Mouse (Mus musculus) heart, embryonic 12.5 days (tissue): Measurements from ENCODE around the gene Greb1. TPM values are rescaled to one million over a fixed set of nuclear protein-coding genes. Genes with fewer than 3 reads are reported as not detected.

Experiments used
- ATAC-seq: fragments of 200-750 bp; cut with Nextera tagmentation; 2 replicates; pipeline ENCODE4 v1.8.0; 2017; ENCODE audit warnings: moderate TSS enrichment, moderate library complexity; ENCODE audit not compliant: insufficient number of reproducible peaks, low FRiP score
- H3K27ac ChIP-seq: fragments of 300-500 bp; sonication (generic); 2 replicates; pipeline ENCODE4 v1.5.1; 2016; ENCODE audit warnings: mild to moderate bottlenecking, moderate library complexity; ENCODE audit not compliant: poor library complexity, severe bottlenecking
- H3K27me3 ChIP-seq: fragments of 300-500 bp; sonication (generic); replicated peaks from 2 replicates; pipeline ENCODE4 v1.6.1; 2016; ENCODE audit warnings: mild to moderate bottlenecking, moderate library complexity
- H3K36me3 ChIP-seq: fragments of 300-500 bp; sonication (generic); 2 replicates; pipeline ENCODE4 v1.6.1; 2016; ENCODE audit warnings: mild to moderate bottlenecking, moderate library complexity
- H3K4me1 ChIP-seq: fragments of 300-500 bp; sonication (generic); replicated peaks from 2 replicates; pipeline ENCODE4 v1.6.1; 2016; ENCODE audit warnings: mild to moderate bottlenecking
- H3K4me2 ChIP-seq: fragments of 300-500 bp; sonication (generic); 2 replicates; pipeline ENCODE4 v1.6.1; 2016; ENCODE audit warnings: mild to moderate bottlenecking, moderate library complexity
- H3K4me3 ChIP-seq: fragments of 300-500 bp; sonication (generic); 2 replicates; pipeline ENCODE4 v1.5.1; 2016; ENCODE audit warnings: mild to moderate bottlenecking
- H3K9ac ChIP-seq: fragments of 300-500 bp; sonication (generic); 2 replicates; pipeline ENCODE4 v1.6.1; 2016; ENCODE audit warnings: mild to moderate bottlenecking, moderate library complexity
- H3K9me3 ChIP-seq: fragments of 300-500 bp; sonication (generic); replicated peaks from 2 replicates; pipeline ENCODE4 v1.6.1; 2016; ENCODE audit warnings: mild to moderate bottlenecking, moderate library complexity
- WGBS: fragments of 180-500 bp; shearing (Covaris S2); methylation state at CpG from one replicate; pipeline ENCODE4 v1.1.7; 2016; 5-methylcytosine and 5-hydroxymethylcytosine counted together
- microRNA-seq: library from miRNA; unstranded; fragments of <30 nt; microRNA quantifications from one replicate; pipeline ENCODE4, GENCODE M21; 2017
- polyA plus RNA-seq: library from polyadenylated mRNA; unstranded; fragments of >200 nt; fragmentation: Nextera tagmentation; extraction: Ambion mirVana; gene quantifications from 2 replicates; pipeline ENCODE4 v1.2.1, GENCODE M21; 2016

Gene Greb1
- polyA plus RNA-seq, 1 experiment from 2014 or later: 1.7 TPM

- Histone ChIP-seq H3K4me2 (no peak overlapping the region), H3K36me3 (no peaks in the 10 kb centered on the region), H3K9me3 (no peaks in the 10 kb centered on the region), H3K4me3 (no peak overlapping the region), H3K27ac (no peak overlapping the region), H3K27me3 (no peaks in the 10 kb centered on the region), H3K4me1 (peaks cover 9% of the 10 kb centered on the region), H3K9ac (no peak overlapping the region)
- WGBS: 53% methylated on average over 14 of the region's 14 CpGs
- no peak for ATAC-seq
These were observed 166.4 kb downstream of the Greb1 start for GRCm38 (mm10) chr12:16634075-16634813.

- Histone ChIP-seq H3K4me1 (no peaks in the 10 kb centered on the region), H3K4me2 (no peak overlapping the region), H3K4me3 (no peak overlapping the region), H3K9ac (no peak overlapping the region), H3K27ac (no peak overlapping the region), H3K27me3 (no peaks in the 10 kb centered on the region), H3K9me3 (no peaks in the 10 kb centered on the region), H3K36me3 (no peaks in the 10 kb centered on the region)
- ATAC-seq: no peak
- 76% methylated on average over 6 of the region's 6 CpGs for WGBS
These were observed 167.5 kb downstream of the Greb1 start for GRCm38 (mm10) chr12:16633235-16633634.

- H3K4me2 ChIP-seq: no peak overlapping the region
- no peaks in the 10 kb centered on the region for H3K27me3 ChIP-seq
- no peaks in the 10 kb centered on the region for H3K9me3 ChIP-seq
- 74% methylated on average over 2 of the region's 2 CpGs for WGBS
- no peaks in the 10 kb centered on the region for H3K4me1 ChIP-seq
- H3K4me3 ChIP-seq: no peak overlapping the region
- no peak for ATAC-seq
- H3K36me3 ChIP-seq: no peaks in the 10 kb centered on the region
- no peak overlapping the region for H3K27ac ChIP-seq
- H3K9ac ChIP-seq: no peak overlapping the region
These were observed 169.3 kb downstream of the Greb1 start for GRCm38 (mm10) chr12:16631423-16631822.

- WGBS: 91% methylated on average over 1 of the region's 1 CpGs
- ATAC-seq: no peak
- Histone ChIP-seq H3K9me3 (no peaks in the 10 kb centered on the region), H3K27me3 (no peaks in the 10 kb centered on the region), H3K36me3 (no peaks in the 10 kb centered on the region), H3K4me2 (no peak overlapping the region), H3K4me3 (no peak overlapping the region), H3K4me1 (no peaks in the 10 kb centered on the region), H3K27ac (no peak overlapping the region), H3K9ac (no peak overlapping the region)
These were observed 169.9 kb downstream of the Greb1 start for GRCm38 (mm10) chr12:16630866-16631185.

- H3K36me3 ChIP-seq: no peaks in the 10 kb centered on the region
- 67% methylated on average over 7 of the region's 7 CpGs for WGBS
- no peak overlapping the region for H3K9ac ChIP-seq
- H3K4me3 ChIP-seq: no peak overlapping the region
- no peaks in the 10 kb centered on the region for H3K27me3 ChIP-seq
- H3K27ac ChIP-seq: no peak overlapping the region
- ATAC-seq: no peak
- no peaks in the 10 kb centered on the region for H3K9me3 ChIP-seq
- no peak overlapping the region for H3K4me2 ChIP-seq
- H3K4me1 ChIP-seq: no peaks in the 10 kb centered on the region
These were observed 170.4 kb downstream of the Greb1 start for GRCm38 (mm10) chr12:16630152-16630865.

Small RNA genes lying within 50 kb of the gene (microRNA-seq; reads per million reads assigned to microRNA genes)
- gene Gm44305: not detected

Other genes with a start within 250 kb of the Greb1 start
- gene Lpin1, start 189.9 kb downstream of the Greb1 start, polyA plus RNA-seq: 6.5 and 6.9 TPM in 2 replicates
- gene Ntsr2, start 147.5 kb downstream of the Greb1 start, polyA plus RNA-seq: not detected in 2 replicates
- 62.7 and 63.4 TPM in 2 replicates for gene E2f6, start 10.1 kb upstream of the Greb1 start, polyA plus RNA-seq
- 29.7 and 32.0 TPM in 2 replicates for gene Rock2, start 94.0 kb upstream of the Greb1 start, polyA plus RNA-seq
- 3.5 and 4.8 TPM in 2 replicates for gene Pqlc3, start 199.5 kb upstream of the Greb1 start, polyA plus RNA-seq
- gene 2410004P03Rik, start 210.8 kb upstream of the Greb1 start, polyA plus RNA-seq: 0.31 and 0.40 TPM in 2 replicates